Mouse (Mus musculus): Measurements from ENCODE around the gene Phf5a. TPM values are rescaled to one million over a fixed set of nuclear protein-coding genes. Genes with fewer than 3 reads are reported as not detected.
A peak's percentile ranks its signal among the peaks of the same experiment; 100 is the strongest.

Phf5a gene
- polyA plus RNA-seq, 1 experiment = 23.5 TPM

- TF ChIP-seq POLR2A (IDR thresholded peaks at IDR 0.05; ENCODE audit: control insufficient read depth, low read depth, low read length) (no peak), CTCF (IDR thresholded peaks at IDR 0.05; ENCODE audit: control insufficient read depth, insufficient read depth, insufficient replicate concordance, low read depth, low read length) (no peak)
- no peaks in the 10 kb centered on the region for H3K36me3 ChIP-seq (ENCODE audit: control insufficient read depth, insufficient read depth, low read length)
- no peak overlapping the region; the same call in 1 of the 2 replicates for H3K27ac ChIP-seq (ENCODE audit: control insufficient read depth, insufficient read depth, low read depth, low read length)
- H3K4me3 ChIP-seq (ENCODE audit: control insufficient read depth, low read depth, low read length) = no peak overlapping the region
- no peaks in the 10 kb centered on the region for H3K27me3 ChIP-seq (ENCODE audit: control insufficient read depth, insufficient read depth, low read length)
- H3K4me1 ChIP-seq (ENCODE audit: control insufficient read depth, insufficient read depth, low read length) = peaks cover 10% of the 10 kb centered on the region
Observed at GRCm38 (mm10) chr15:81838554-81839235, 33.0 kb downstream of the Phf5a start.

- Histone ChIP-seq H3K4me1 (ENCODE audit: control insufficient read depth, insufficient read depth, low read length) (peaks cover 10% of the 10 kb centered on the region), H3K36me3 (ENCODE audit: control insufficient read depth, insufficient read depth, low read length) (no peaks in the 10 kb centered on the region), H3K27ac (ENCODE audit: control insufficient read depth, insufficient read depth, low read depth, low read length) (no peak overlapping the region), H3K4me3 (ENCODE audit: control insufficient read depth, low read depth, low read length) (no peak overlapping the region), H3K27me3 (ENCODE audit: control insufficient read depth, insufficient read depth, low read length) (no peaks in the 10 kb centered on the region)
- TF ChIP-seq POLR2A (IDR thresholded peaks at IDR 0.05; ENCODE audit: control insufficient read depth, low read depth, low read length) (no peak), CTCF (IDR thresholded peaks at IDR 0.05; ENCODE audit: control insufficient read depth, insufficient read depth, insufficient replicate concordance, low read depth, low read length) (no peak)
Observed at GRCm38 (mm10) chr15:81836966-81837920, 34.5 kb downstream of the Phf5a start.

- Histone ChIP-seq H3K36me3 (ENCODE audit: control insufficient read depth, insufficient read depth, low read length) (no peaks in the 10 kb centered on the region), H3K27me3 (ENCODE audit: control insufficient read depth, insufficient read depth, low read length) (no peaks in the 10 kb centered on the region), H3K4me1 (ENCODE audit: control insufficient read depth, insufficient read depth, low read length) (peaks cover 10% of the 10 kb centered on the region), H3K4me3 (ENCODE audit: control insufficient read depth, low read depth, low read length) (peak overlapping the region; percentile 22), H3K27ac (ENCODE audit: control insufficient read depth, insufficient read depth, low read depth, low read length) (peak overlapping the region; percentile 18; the same call in 1 of the 2 replicates)
- TF ChIP-seq POLR2A (IDR thresholded peaks at IDR 0.05; ENCODE audit: control insufficient read depth, low read depth, low read length) (no peak; the same call in 1 of the 2 replicates), CTCF (IDR thresholded peaks at IDR 0.05; ENCODE audit: control insufficient read depth, insufficient read depth, insufficient replicate concordance, low read depth, low read length) (no peak)
Observed at GRCm38 (mm10) chr15:81836124-81836821, 35.4 kb downstream of the Phf5a start.

- H3K4me1 ChIP-seq (ENCODE audit: control insufficient read depth, insufficient read depth, low read length) = peaks cover 10% of the 10 kb centered on the region
- TF ChIP-seq CTCF (IDR thresholded peaks at IDR 0.05; ENCODE audit: control insufficient read depth, insufficient read depth, insufficient replicate concordance, low read depth, low read length) (no peak), POLR2A (IDR thresholded peaks at IDR 0.05; ENCODE audit: control insufficient read depth, low read depth, low read length) (no peak)
- no peaks in the 10 kb centered on the region for H3K27me3 ChIP-seq (ENCODE audit: control insufficient read depth, insufficient read depth, low read length)
- H3K4me3 ChIP-seq (ENCODE audit: control insufficient read depth, low read depth, low read length) = no peak overlapping the region
- H3K36me3 ChIP-seq (ENCODE audit: control insufficient read depth, insufficient read depth, low read length) = no peaks in the 10 kb centered on the region
- H3K27ac ChIP-seq (ENCODE audit: control insufficient read depth, insufficient read depth, low read depth, low read length) = 0 out of 2 replicates have a peak overlapping the region, but pooled peaks have one; percentile 18
Observed at GRCm38 (mm10) chr15:81835007-81835880, 36.5 kb downstream of the Phf5a start.

GRCm38 (mm10) chr15:81834171-81834841, 37.4 kb downstream of the Phf5a start:
- Histone ChIP-seq H3K4me1 (ENCODE audit: control insufficient read depth, insufficient read depth, low read length) (peaks cover 10% of the 10 kb centered on the region), H3K27ac (ENCODE audit: control insufficient read depth, insufficient read depth, low read depth, low read length) (no peak overlapping the region)
- TF ChIP-seq POLR2A (IDR thresholded peaks at IDR 0.05; ENCODE audit: control insufficient read depth, low read depth, low read length) (no peak), CTCF (IDR thresholded peaks at IDR 0.05; ENCODE audit: control insufficient read depth, insufficient read depth, insufficient replicate concordance, low read depth, low read length) (no peak)

GRCm38 (mm10) chr15:81833481-81833880, 38.2 kb downstream of the Phf5a start:
- TF ChIP-seq POLR2A (IDR thresholded peaks at IDR 0.05; ENCODE audit: control insufficient read depth, low read depth, low read length) (no peak), CTCF (IDR thresholded peaks at IDR 0.05; ENCODE audit: control insufficient read depth, insufficient read depth, insufficient replicate concordance, low read depth, low read length) (no peak)
- H3K27ac ChIP-seq (ENCODE audit: control insufficient read depth, insufficient read depth, low read depth, low read length) = no peak overlapping the region
- H3K4me3 ChIP-seq (ENCODE audit: control insufficient read depth, low read depth, low read length) = no peak overlapping the region
- peaks cover 10% of the 10 kb centered on the region for H3K4me1 ChIP-seq (ENCODE audit: control insufficient read depth, insufficient read depth, low read length)
- no peaks in the 10 kb centered on the region for H3K27me3 ChIP-seq (ENCODE audit: control insufficient read depth, insufficient read depth, low read length)
- no peaks in the 10 kb centered on the region for H3K36me3 ChIP-seq (ENCODE audit: control insufficient read depth, insufficient read depth, low read length)

More at GRCm38 (mm10) chr15:81834171-81834841, 37.4 kb downstream of the Phf5a start:
- Histone ChIP-seq H3K27me3 (ENCODE audit: control insufficient read depth, insufficient read depth, low read length) (no peaks in the 10 kb centered on the region), H3K4me3 (ENCODE audit: control insufficient read depth, low read depth, low read length) (no peak overlapping the region), H3K36me3 (ENCODE audit: control insufficient read depth, insufficient read depth, low read length) (no peaks in the 10 kb centered on the region)

All from testis, adult 2 months (tissue).